Mouse (Mus musculus) ES-Bruce4 (cell line): ENCODE data around the gene Slc22a6.

ENCODE experiments used
- CTCF ChIP-seq: IDR thresholded peaks from one replicate; pipeline ENCODE4 v1.8.1; 2011; ENCODE audit warnings: low read depth, low read length
- EP300 ChIP-seq: IDR thresholded peaks from 2 replicates; pipeline ENCODE4 v1.6.1; 2011; ENCODE audit warnings: low read depth, low read length; ENCODE audit not compliant: insufficient read depth

DNA sequence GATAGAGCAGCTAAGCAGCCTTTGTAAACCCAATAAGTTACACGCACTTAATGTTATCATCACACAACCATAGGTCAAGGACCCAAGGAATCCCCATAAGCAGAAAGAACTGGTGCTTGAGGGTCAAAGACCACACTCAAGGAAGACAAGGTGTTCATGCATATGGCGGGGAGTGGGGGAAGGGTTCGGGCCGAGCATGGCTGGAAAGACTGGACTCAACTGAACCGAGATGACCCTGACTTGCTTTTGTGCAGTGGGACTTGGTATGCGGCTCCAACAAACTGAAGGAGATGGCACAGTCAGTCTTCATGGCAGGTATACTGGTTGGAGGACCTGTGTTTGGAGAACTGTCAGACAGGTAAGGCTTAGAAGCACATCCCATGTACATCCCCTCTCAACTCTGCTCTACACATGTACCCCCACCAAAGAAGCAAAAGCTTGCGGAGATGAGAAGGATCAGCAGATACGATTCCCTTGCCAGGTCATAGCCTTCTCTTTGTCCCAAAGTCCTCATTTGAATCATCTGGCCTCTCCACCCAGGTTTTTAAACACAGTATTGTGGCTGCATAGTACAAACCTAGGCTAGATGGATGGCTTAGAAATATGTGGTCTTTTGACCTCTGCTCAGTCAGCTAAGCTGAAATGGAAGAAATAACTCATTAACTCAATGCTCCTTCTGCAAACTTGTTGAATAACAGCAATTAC lies 13.2 kb upstream of the Slc22a6 start:
- no peak for TF ChIP-seq CTCF
- TF ChIP-seq EP300, result no peak
